Mouse (Mus musculus): ENCODE measurements at regions not wholly inside any gene's neighbourhood (a gene's known extent, or its start where the extent isn't known, plus 50 kb on each side); places are given as distances from the start of the nearest gene placed in this dataset.

DNA sequence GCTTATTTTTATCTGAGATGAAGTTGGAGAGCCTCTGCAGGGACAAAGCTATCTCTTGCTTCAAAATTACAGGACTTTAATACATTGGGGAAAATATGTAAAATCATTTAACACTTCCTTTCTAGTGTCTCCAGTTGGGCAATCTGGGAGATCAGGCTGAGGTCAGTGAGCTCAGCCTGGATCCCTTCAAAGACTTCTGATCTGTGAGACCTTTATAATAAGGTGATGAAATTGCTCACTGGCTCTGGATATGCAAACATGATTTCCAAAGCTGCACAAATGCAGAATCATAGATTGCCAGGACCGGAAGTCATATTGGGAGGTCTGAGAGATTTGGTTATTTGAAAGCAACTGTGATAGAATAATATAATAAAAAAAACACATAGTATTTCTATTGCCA, 76.7 kb downstream of the Mex3b start:
- H3K36me3 ChIP-seq (ENCODE audit: control insufficient read depth, insufficient read depth, low read length), result no peaks in the 10 kb centered on the region
- no peak overlapping the region for H3K4me3 ChIP-seq (ENCODE audit: insufficient read depth, low read depth, low read length)
- no peak overlapping the region for H3K9ac ChIP-seq (ENCODE audit: low read depth, low read length)
- TF ChIP-seq CTCF (IDR thresholded peaks at IDR 0.05; ENCODE audit: low read depth, low read length), result no peak
- no peak for TF ChIP-seq POLR2A (IDR thresholded peaks at IDR 0.05; ENCODE audit: extremely low read depth, insufficient read depth, low read length)
- WGBS, result 96% methylated on average over 1 of the region's 1 CpGs
- no peak for DNase-seq (ENCODE audit: extremely low read depth, low read depth, low spot score)
- H3K79me2 ChIP-seq (ENCODE audit: control insufficient read depth, insufficient read depth, low read length), result no peaks in the 10 kb centered on the region
- no peak overlapping the region for H3K27ac ChIP-seq (replicated peaks; ENCODE audit: insufficient read depth, low read depth, low read length)
- no peaks in the 10 kb centered on the region for H3K4me1 ChIP-seq (ENCODE audit: control insufficient read depth, insufficient read depth, low read length)
- no peaks in the 10 kb centered on the region for H3K27me3 ChIP-seq (ENCODE audit: control insufficient read depth, insufficient read depth, low read length)

DNA sequence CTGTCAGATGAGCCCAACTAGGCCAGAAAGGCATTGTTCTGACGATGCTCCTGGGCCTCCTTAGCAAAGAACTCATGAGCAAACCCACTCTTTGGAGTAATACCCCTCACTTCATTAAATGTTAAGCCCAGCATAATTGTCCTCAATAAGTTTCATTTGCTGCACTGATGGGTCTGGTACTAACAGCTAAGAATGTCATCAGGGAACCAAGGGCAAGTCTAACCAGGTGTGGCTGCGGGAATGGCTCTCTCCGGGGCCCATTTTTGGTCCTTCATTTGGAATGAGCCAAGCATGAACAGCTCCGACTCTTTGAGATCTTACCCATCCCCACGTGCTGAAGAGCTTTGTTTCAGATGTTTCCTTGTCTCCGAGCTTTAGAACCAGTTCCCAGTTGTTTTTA, 82.2 kb downstream of the Mex3b start:
- 79% methylated on average over 6 of the region's 6 CpGs for WGBS
- Histone ChIP-seq H3K79me2 (ENCODE audit: control insufficient read depth, insufficient read depth, low read length) (no peaks in the 10 kb centered on the region), H3K4me3 (ENCODE audit: insufficient read depth, low read depth, low read length) (no peak overlapping the region), H3K9ac (ENCODE audit: low read depth, low read length) (no peak overlapping the region), H3K36me3 (ENCODE audit: control insufficient read depth, insufficient read depth, low read length) (no peaks in the 10 kb centered on the region), H3K4me1 (ENCODE audit: control insufficient read depth, insufficient read depth, low read length) (no peaks in the 10 kb centered on the region), H3K27me3 (ENCODE audit: control insufficient read depth, insufficient read depth, low read length) (no peaks in the 10 kb centered on the region), H3K27ac (replicated peaks; ENCODE audit: insufficient read depth, low read depth, low read length) (no peak overlapping the region)
- DNase-seq (ENCODE audit: extremely low read depth, low read depth, low spot score), result no peak
- TF ChIP-seq POLR2A (IDR thresholded peaks at IDR 0.05; ENCODE audit: extremely low read depth, insufficient read depth, low read length) (no peak), CTCF (IDR thresholded peaks at IDR 0.05; ENCODE audit: low read depth, low read length) (no peak)

DNA sequence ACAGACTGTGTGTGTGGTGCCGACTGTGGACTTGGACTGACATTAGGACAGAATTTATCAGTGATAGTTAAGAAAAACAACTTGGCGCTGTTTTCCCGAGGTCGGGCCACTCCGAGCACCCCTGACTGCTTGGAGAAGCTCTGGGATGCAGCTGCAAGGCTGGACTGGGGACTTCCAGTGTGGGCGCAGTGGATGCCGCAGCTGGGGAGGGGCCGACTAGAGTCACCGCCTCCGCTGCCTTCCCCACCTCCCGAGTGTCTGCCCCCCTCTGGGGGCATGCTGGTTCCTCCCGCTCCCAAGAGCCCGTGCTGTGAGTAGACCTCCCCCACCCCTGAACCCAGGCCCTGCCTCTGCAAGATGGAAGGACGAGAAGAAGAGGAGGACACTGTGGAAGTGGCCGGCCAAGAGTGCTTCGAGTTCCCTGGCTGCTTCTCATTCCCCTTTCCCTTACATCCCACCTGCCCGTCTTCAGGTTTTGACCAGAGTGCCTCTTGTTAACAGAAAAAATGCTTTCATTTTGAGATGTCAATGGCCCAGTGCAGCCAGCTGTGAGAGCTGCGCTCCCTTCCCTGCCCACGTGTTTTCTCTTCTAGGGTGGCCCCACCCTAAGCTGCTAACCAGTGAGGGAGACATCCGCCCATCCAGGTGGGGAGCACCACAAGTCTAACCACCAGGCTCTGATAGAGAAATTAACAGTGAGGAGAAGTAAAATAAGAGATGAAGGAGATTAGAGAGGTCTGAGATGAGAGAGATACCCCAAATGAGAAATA, 90.3 kb downstream of the Mex3b start:
- Histone ChIP-seq H3K9ac (ENCODE audit: low read depth, low read length) (no peak overlapping the region), H3K27ac (replicated peaks; ENCODE audit: insufficient read depth, low read depth, low read length) (no peak overlapping the region), H3K4me3 (ENCODE audit: insufficient read depth, low read depth, low read length) (no peak overlapping the region), H3K4me1 (ENCODE audit: control insufficient read depth, insufficient read depth, low read length) (no peaks in the 10 kb centered on the region), H3K79me2 (ENCODE audit: control insufficient read depth, insufficient read depth, low read length) (no peaks in the 10 kb centered on the region), H3K36me3 (ENCODE audit: control insufficient read depth, insufficient read depth, low read length) (no peaks in the 10 kb centered on the region), H3K27me3 (ENCODE audit: control insufficient read depth, insufficient read depth, low read length) (no peaks in the 10 kb centered on the region)
- TF ChIP-seq POLR2A (IDR thresholded peaks at IDR 0.05; ENCODE audit: extremely low read depth, insufficient read depth, low read length) (no peak), CTCF (IDR thresholded peaks at IDR 0.05; ENCODE audit: low read depth, low read length) (no peak)
- 58% methylated on average over 20 of the region's 20 CpGs for WGBS
- no peak for DNase-seq (ENCODE audit: extremely low read depth, low read depth, low spot score)

DNA sequence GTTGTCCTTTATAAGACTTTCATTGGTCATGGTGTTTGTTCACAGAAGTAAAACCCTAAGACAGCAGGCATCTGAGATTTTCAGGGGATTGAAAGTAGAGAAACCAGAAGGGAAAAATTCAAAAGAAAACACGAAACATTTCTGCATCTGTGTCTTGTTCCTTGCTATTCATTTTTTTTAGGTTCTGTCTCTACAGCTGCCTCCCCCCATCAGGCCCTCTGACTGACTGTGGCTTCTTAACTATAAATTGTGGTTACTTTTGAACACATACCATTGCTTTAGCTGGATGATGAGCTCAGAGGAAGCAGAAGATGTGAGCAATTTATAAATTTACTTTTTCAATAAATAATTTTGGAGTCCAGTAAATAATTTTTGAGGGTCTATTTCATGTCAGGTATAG, 103.5 kb downstream of the Mex3b start:
- H3K27me3 ChIP-seq (ENCODE audit: control insufficient read depth, insufficient read depth, low read length), result no peaks in the 10 kb centered on the region
- H3K79me2 ChIP-seq (ENCODE audit: control insufficient read depth, insufficient read depth, low read length), result no peaks in the 10 kb centered on the region
- WGBS, result 76% methylated on average over 1 of the region's 1 CpGs
- no peak overlapping the region for H3K27ac ChIP-seq (replicated peaks; ENCODE audit: insufficient read depth, low read depth, low read length)
- TF ChIP-seq CTCF (IDR thresholded peaks at IDR 0.05; ENCODE audit: low read depth, low read length), result no peak
- TF ChIP-seq POLR2A (IDR thresholded peaks at IDR 0.05; ENCODE audit: extremely low read depth, insufficient read depth, low read length), result no peak
- H3K9ac ChIP-seq (ENCODE audit: low read depth, low read length), result no peak overlapping the region
- H3K4me3 ChIP-seq (ENCODE audit: insufficient read depth, low read depth, low read length), result no peak overlapping the region
- no peaks in the 10 kb centered on the region for H3K36me3 ChIP-seq (ENCODE audit: control insufficient read depth, insufficient read depth, low read length)
- no peak for DNase-seq (ENCODE audit: extremely low read depth, low read depth, low spot score)
- H3K4me1 ChIP-seq (ENCODE audit: control insufficient read depth, insufficient read depth, low read length), result no peaks in the 10 kb centered on the region

DNA sequence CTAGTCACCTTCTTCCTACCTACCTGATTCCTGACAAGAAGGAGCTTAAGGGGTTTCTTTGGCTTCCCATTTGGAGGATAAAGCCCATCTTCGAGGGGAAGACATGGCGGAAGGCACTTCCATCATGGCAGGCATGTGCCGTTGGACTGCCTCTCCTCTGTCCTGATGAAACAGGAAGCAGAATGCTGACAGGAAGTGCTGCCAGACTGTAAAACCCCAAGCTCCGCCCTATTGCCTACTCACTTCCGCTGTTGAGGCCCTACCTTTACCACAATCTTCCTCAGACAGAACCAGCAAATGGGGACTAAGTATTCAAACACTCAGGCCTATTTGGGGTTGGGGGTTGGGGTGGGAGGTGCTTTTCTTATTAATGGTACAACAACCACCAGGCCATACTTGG, 104.1 kb downstream of the Mex3b start:
- no peak overlapping the region for H3K9ac ChIP-seq (ENCODE audit: low read depth, low read length)
- no peaks in the 10 kb centered on the region for H3K4me1 ChIP-seq (ENCODE audit: control insufficient read depth, insufficient read depth, low read length)
- no peak for DNase-seq (ENCODE audit: extremely low read depth, low read depth, low spot score)
- no peaks in the 10 kb centered on the region for H3K36me3 ChIP-seq (ENCODE audit: control insufficient read depth, insufficient read depth, low read length)
- H3K27ac ChIP-seq (replicated peaks; ENCODE audit: insufficient read depth, low read depth, low read length), result no peak overlapping the region
- WGBS, result 88% methylated on average over 5 of the region's 5 CpGs
- H3K79me2 ChIP-seq (ENCODE audit: control insufficient read depth, insufficient read depth, low read length), result no peaks in the 10 kb centered on the region
- no peak for TF ChIP-seq CTCF (IDR thresholded peaks at IDR 0.05; ENCODE audit: low read depth, low read length)
- TF ChIP-seq POLR2A (IDR thresholded peaks at IDR 0.05; ENCODE audit: extremely low read depth, insufficient read depth, low read length), result no peak
- H3K4me3 ChIP-seq (ENCODE audit: insufficient read depth, low read depth, low read length), result no peak overlapping the region
- H3K27me3 ChIP-seq (ENCODE audit: control insufficient read depth, insufficient read depth, low read length), result no peaks in the 10 kb centered on the region

DNA sequence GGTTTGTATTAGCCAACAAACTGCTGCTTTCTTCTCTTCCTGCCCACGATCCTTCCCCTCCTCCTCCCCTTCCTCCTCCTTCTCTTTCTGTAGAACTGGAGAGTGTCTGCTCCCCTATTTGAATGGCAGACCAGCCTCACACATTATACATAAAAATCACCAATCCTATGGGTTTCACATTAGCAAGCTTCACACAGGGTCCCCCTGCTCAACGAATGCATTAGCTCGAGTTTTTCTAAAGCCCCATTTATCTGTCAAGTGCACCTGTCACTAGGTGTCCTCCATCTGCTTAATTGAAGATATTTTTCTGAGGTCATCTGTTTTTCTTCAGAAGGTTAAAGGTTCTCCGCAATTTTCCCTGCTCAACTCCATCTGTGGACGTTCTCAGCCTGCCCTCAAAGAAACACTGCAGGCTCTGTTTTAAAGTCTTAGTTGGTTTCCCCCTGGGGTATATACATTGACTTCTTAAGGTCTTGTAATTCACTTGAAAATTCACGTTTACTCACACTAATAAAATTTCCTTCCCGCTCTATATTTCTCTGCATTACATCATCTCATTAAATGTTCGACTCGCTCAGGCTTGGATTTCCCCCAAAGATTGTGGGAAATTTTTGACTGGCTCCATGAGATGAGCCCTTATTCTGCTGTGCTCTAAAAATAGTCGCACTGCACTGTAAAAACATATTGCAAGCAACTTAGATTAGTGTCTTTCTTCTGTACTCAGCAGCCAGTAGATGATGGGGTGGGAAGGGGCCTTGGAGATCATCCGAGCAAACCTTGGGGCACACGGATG, 105.3 kb downstream of the Mex3b start:
- no peaks in the 10 kb centered on the region for H3K79me2 ChIP-seq (ENCODE audit: control insufficient read depth, insufficient read depth, low read length)
- no peak for TF ChIP-seq POLR2A (IDR thresholded peaks at IDR 0.05; ENCODE audit: extremely low read depth, insufficient read depth, low read length)
- no peak for TF ChIP-seq CTCF (IDR thresholded peaks at IDR 0.05; ENCODE audit: low read depth, low read length)
- H3K4me3 ChIP-seq (ENCODE audit: insufficient read depth, low read depth, low read length), result no peak overlapping the region
- H3K27ac ChIP-seq (replicated peaks; ENCODE audit: insufficient read depth, low read depth, low read length), result no peak overlapping the region
- no peaks in the 10 kb centered on the region for H3K27me3 ChIP-seq (ENCODE audit: control insufficient read depth, insufficient read depth, low read length)
- H3K36me3 ChIP-seq (ENCODE audit: control insufficient read depth, insufficient read depth, low read length), result no peaks in the 10 kb centered on the region
- WGBS, result 75% methylated on average over 12 of the region's 12 CpGs
- no peak overlapping the region for H3K9ac ChIP-seq (ENCODE audit: low read depth, low read length)
- H3K4me1 ChIP-seq (ENCODE audit: control insufficient read depth, insufficient read depth, low read length), result no peaks in the 10 kb centered on the region
- no peak for DNase-seq (ENCODE audit: extremely low read depth, low read depth, low spot score)

Measured in liver, adult 2 months (tissue).